Mouse (Mus musculus) bone marrow macrophage, adult 2 months (primary cell): ENCODE measurements at regions not wholly inside any gene's neighbourhood (a gene's known extent, or its start where the extent isn't known, plus 50 kb on each side); places are given as distances from the start of the nearest gene placed in this dataset.

Experiments used
- H3K27ac ChIP-seq: 2 replicates; pipeline ENCODE4 v1.5.1; 2012; ENCODE audit warnings: low read depth, low read length; ENCODE audit not compliant: insufficient read depth
- H3K4me1 ChIP-seq: 2 replicates; pipeline ENCODE4 v1.6.1; 2012; ENCODE audit warnings: low read length; ENCODE audit not compliant: control insufficient read depth, insufficient read depth
- H3K4me3 ChIP-seq: 2 replicates; pipeline ENCODE4 v1.5.1; 2012; ENCODE audit warnings: mild to moderate bottlenecking, low read length, moderate library complexity; ENCODE audit not compliant: insufficient read depth
- CTCF ChIP-seq: IDR thresholded peaks from 2 replicates; pipeline ENCODE4 v1.5.1; 2012; ENCODE audit warnings: low read depth, mild to moderate bottlenecking, low read length, moderate library complexity
- POLR2A ChIP-seq: IDR thresholded peaks from 2 replicates; pipeline ENCODE4 v1.6.1; 2012; ENCODE audit warnings: mild to moderate bottlenecking, low read depth, low read length, borderline replicate concordance

- H3K27ac ChIP-seq = no peak overlapping the region
- TF ChIP-seq CTCF = no peak
- no peak for TF ChIP-seq POLR2A
- H3K4me1 ChIP-seq = peaks cover 8% of the 10 kb centered on the region
- no peak overlapping the region for H3K4me3 ChIP-seq
Measured at GRCm38 (mm10) chr9:67165486-67165885, 116.3 kb upstream of the Tpm1 start.

GRCm38 (mm10) chr9:67163746-67164145 lies 114.5 kb upstream of the Tpm1 start:
- Histone ChIP-seq H3K27ac (no peak overlapping the region), H3K4me1 (peaks cover 8% of the 10 kb centered on the region), H3K4me3 (no peak overlapping the region)
- TF ChIP-seq POLR2A = no peak
- TF ChIP-seq CTCF = no peak

GRCm38 (mm10) chr9:67160785-67161455 lies 111.7 kb upstream of the Tpm1 start:
- H3K27ac ChIP-seq = no peak overlapping the region
- H3K4me3 ChIP-seq = no peak overlapping the region
- TF ChIP-seq CTCF (no peak), POLR2A (no peak)
- peaks cover 10% of the 10 kb centered on the region for H3K4me1 ChIP-seq

GRCm38 (mm10) chr9:67160350-67160749 lies 111.1 kb upstream of the Tpm1 start:
- TF ChIP-seq CTCF (no peak), POLR2A (no peak)
- H3K4me1 ChIP-seq = peaks cover 10% of the 10 kb centered on the region
- no peak overlapping the region for H3K27ac ChIP-seq
- no peak overlapping the region for H3K4me3 ChIP-seq

GRCm38 (mm10) chr9:67156590-67157259 lies 107.5 kb upstream of the Tpm1 start:
- no peak overlapping the region for H3K27ac ChIP-seq
- TF ChIP-seq POLR2A = no peak
- TF ChIP-seq CTCF = peak; percentile 31
- H3K4me3 ChIP-seq = no peak overlapping the region
- H3K4me1 ChIP-seq = peaks cover 19% of the 10 kb centered on the region

- Histone ChIP-seq H3K4me3 (no peak overlapping the region), H3K27ac (no peak overlapping the region), H3K4me1 (peaks cover 11% of the 10 kb centered on the region)
- TF ChIP-seq CTCF = no peak
- no peak for TF ChIP-seq POLR2A
Measured at GRCm38 (mm10) chr9:67154062-67154461, 104.9 kb upstream of the Tpm1 start.

- H3K4me3 ChIP-seq = no peak overlapping the region
- H3K4me1 ChIP-seq = peaks cover 11% of the 10 kb centered on the region
- H3K27ac ChIP-seq = no peak overlapping the region
- no peak for TF ChIP-seq CTCF
- TF ChIP-seq POLR2A = no peak
Measured at GRCm38 (mm10) chr9:67153333-67153732, 104.1 kb upstream of the Tpm1 start.

GRCm38 (mm10) chr9:67147656-67148055 lies 98.5 kb upstream of the Tpm1 start:
- TF ChIP-seq POLR2A (no peak), CTCF (no peak)
- Histone ChIP-seq H3K4me3 (no peak overlapping the region), H3K4me1 (peaks cover 4% of the 10 kb centered on the region), H3K27ac (no peak overlapping the region)

GRCm38 (mm10) chr9:67145392-67145791 lies 96.2 kb upstream of the Tpm1 start:
- Histone ChIP-seq H3K27ac (no peak overlapping the region), H3K4me1 (peaks cover 7% of the 10 kb centered on the region), H3K4me3 (no peak overlapping the region)
- no peak for TF ChIP-seq POLR2A
- TF ChIP-seq CTCF = no peak

- Histone ChIP-seq H3K4me3 (no peak overlapping the region), H3K4me1 (peaks cover 11% of the 10 kb centered on the region), H3K27ac (no peak overlapping the region)
- TF ChIP-seq POLR2A = no peak
- no peak for TF ChIP-seq CTCF
Measured at GRCm38 (mm10) chr9:67144511-67144910, 95.3 kb upstream of the Tpm1 start.

GRCm38 (mm10) chr9:67140319-67140887 lies 91.2 kb upstream of the Tpm1 start:
- Histone ChIP-seq H3K4me1 (peaks cover 36% of the 10 kb centered on the region), H3K4me3 (no peak overlapping the region), H3K27ac (peak overlapping the region; percentile 57)
- no peak for TF ChIP-seq POLR2A
- no peak for TF ChIP-seq CTCF
